Mouse (Mus musculus) CH12.LX (cell line): ENCODE measurements around the gene Nrm. TPM values are rescaled to one million over a fixed set of nuclear protein-coding genes. Genes with fewer than 3 reads are reported as not detected.

Experiments
- DNase-seq: peaks from one replicate; pipeline ENCODE4 v3.0.0-alpha.2; 2013; ENCODE audit errors: extremely low read depth
- H3K27ac ChIP-seq: 2 replicates; pipeline ENCODE4 v1.5.1; 2012; ENCODE audit warnings: low read depth, mild to moderate bottlenecking, control low read depth, moderate library complexity; ENCODE audit not compliant: insufficient read depth
- H3K27me3 ChIP-seq: replicated peaks from 2 replicates; pipeline ENCODE3; 2012; ENCODE audit warnings: inconsistent platforms
- H3K36me3 ChIP-seq, 2 experiments: replicated peaks in 1 of 2; 2 replicates each; pipeline versions ENCODE3 to v1.6.1; 2012; ENCODE audit warnings: inconsistent platforms in 1 of 2, low read length in 1 of 2, mild to moderate bottlenecking in 1 of 2, mixed read lengths in 1 of 2, moderate library complexity in 1 of 2; ENCODE audit not compliant: control insufficient read depth in 1 of 2, insufficient read depth in 1 of 2
- H3K4me1 ChIP-seq, 2 experiments: 2 replicates each; pipeline ENCODE4 v1.6.1; 2012; ENCODE audit warnings: inconsistent platforms in 1 of 2, moderate library complexity in 1 of 2; ENCODE audit not compliant: insufficient read depth in 2 of 2, control insufficient read depth in 1 of 2
- H3K4me2 ChIP-seq: 2 replicates; pipeline ENCODE4 v1.6.1; 2012; ENCODE audit warnings: low read depth, mild to moderate bottlenecking, control low read depth; ENCODE audit not compliant: poor library complexity, insufficient read depth, severe bottlenecking
- H3K4me3 ChIP-seq, 3 experiments: fragments of 150-350 bp in 1 of 3; sonication (generic) in 1 of 3; replicated peaks in 1 of 3; 2 replicates each; pipeline versions ENCODE3 to v1.5.1; 2011 to 2012; ENCODE audit warnings: low read depth in 2 of 3, low read length in 2 of 3, mild to moderate bottlenecking in 2 of 3, moderate library complexity in 2 of 3, control low read depth in 1 of 3, improper control_type of control experiment in 1 of 3, inconsistent platforms in 1 of 3, mixed read lengths in 1 of 3; ENCODE audit not compliant: poor library complexity in 1 of 3
- H3K79me2 ChIP-seq: replicated peaks from 2 replicates; pipeline ENCODE4 v1.6.1; 2012; ENCODE audit warnings: mild to moderate bottlenecking, moderate library complexity; ENCODE audit not compliant: control insufficient read depth, poor library complexity, insufficient read depth, severe bottlenecking; ENCODE audit errors: extremely low read depth
- H3K9ac ChIP-seq: 2 replicates; pipeline ENCODE4 v1.6.1; 2012; ENCODE audit warnings: low read depth, mild to moderate bottlenecking, control low read depth, moderate library complexity; ENCODE audit not compliant: insufficient read depth
- H3K9me3 ChIP-seq: replicated peaks from 2 replicates; pipeline ENCODE3; 2012; ENCODE audit warnings: low read length, inconsistent platforms, mixed read lengths
- CHD2 ChIP-seq: IDR thresholded peaks from 2 replicates; pipeline ENCODE4 v1.6.1; 2011; ENCODE audit warnings: low read length, improper control_type of control experiment
- CTCF ChIP-seq, 2 experiments: IDR thresholded peaks in 1 of 2; conservative IDR thresholded peaks in 1 of 2; 2 replicates each; pipeline ENCODE4 v1.5.1; 2011 to 2012; ENCODE audit warnings: low read depth in 2 of 2, low read length in 2 of 2, improper control_type of control experiment in 1 of 2, inconsistent platforms in 1 of 2, mild to moderate bottlenecking in 1 of 2, moderate library complexity in 1 of 2
- E2F4 ChIP-seq: IDR thresholded peaks from 2 replicates; pipeline ENCODE4 v1.6.1; 2011; ENCODE audit warnings: low read depth, low read length, improper control_type of control experiment; ENCODE audit not compliant: insufficient replicate concordance
- ELF1 ChIP-seq: IDR thresholded peaks from 2 replicates; pipeline ENCODE4 v1.6.1; 2014; ENCODE audit warnings: low read depth, mild to moderate bottlenecking, inconsistent platforms, low read length, improper control_type of control experiment
- GABPA ChIP-seq: IDR thresholded peaks from 2 replicates; pipeline ENCODE4 v1.6.1; 2012; ENCODE audit warnings: low read depth, low read length, improper control_type of control experiment, inconsistent platforms; ENCODE audit not compliant: insufficient replicate concordance
- HCFC1 ChIP-seq: IDR thresholded peaks from 2 replicates; pipeline ENCODE4 v1.6.1; 2012; ENCODE audit warnings: low read depth, mild to moderate bottlenecking, inconsistent platforms, low read length, improper control_type of control experiment
- IRF4 ChIP-seq: IDR thresholded peaks from 2 replicates; pipeline ENCODE4 v1.6.1; 2014; ENCODE audit warnings: low read depth, mild to moderate bottlenecking, inconsistent platforms, low read length, improper control_type of control experiment
- JUN ChIP-seq: IDR thresholded peaks from 2 replicates; pipeline ENCODE4 v1.6.1; 2011; ENCODE audit warnings: low read depth, mild to moderate bottlenecking, low read length, improper control_type of control experiment, moderate library complexity; ENCODE audit not compliant: insufficient read depth
- JUND ChIP-seq: conservative IDR thresholded peaks from 2 replicates; pipeline ENCODE4 v1.6.1; 2011; ENCODE audit warnings: low read depth, low read length, improper control_type of control experiment
- KAT2A ChIP-seq: IDR thresholded peaks from 2 replicates; pipeline ENCODE4 v1.6.1; 2012; ENCODE audit warnings: low read length, improper control_type of control experiment, inconsistent platforms; ENCODE audit not compliant: insufficient replicate concordance
- MAFK ChIP-seq: IDR thresholded peaks from 2 replicates; pipeline ENCODE4 v1.6.1; 2011; ENCODE audit warnings: low read length, improper control_type of control experiment; ENCODE audit not compliant: insufficient replicate concordance
- MXI1 ChIP-seq: IDR thresholded peaks from 2 replicates; pipeline ENCODE4 v1.6.1; 2011; ENCODE audit warnings: mild to moderate bottlenecking, low read depth, low read length, improper control_type of control experiment
- MYC ChIP-seq: IDR thresholded peaks from 2 replicates; pipeline ENCODE4 v1.6.1; 2011; ENCODE audit warnings: low read depth, mild to moderate bottlenecking, improper control_type of control experiment, low read length
- NELFE ChIP-seq: IDR thresholded peaks from 2 replicates; pipeline ENCODE4 v1.6.1; 2011; ENCODE audit warnings: low read depth, low read length, improper control_type of control experiment
- NRF1 ChIP-seq: IDR thresholded peaks from 2 replicates; pipeline ENCODE4 v1.6.1; 2014; ENCODE audit warnings: low read depth, mild to moderate bottlenecking, inconsistent platforms, low read length, improper control_type of control experiment, moderate library complexity
- PAX5 ChIP-seq: IDR thresholded peaks from 2 replicates; pipeline ENCODE4 v1.6.1; 2012; ENCODE audit warnings: low read length, inconsistent platforms, mixed read lengths
- RAD21 ChIP-seq: IDR thresholded peaks from 2 replicates; pipeline ENCODE4 v1.6.1; 2011; ENCODE audit warnings: low read depth, mild to moderate bottlenecking, low read length, improper control_type of control experiment, moderate library complexity
- SIN3A ChIP-seq: IDR thresholded peaks from 2 replicates; pipeline ENCODE4 v1.6.1; 2012; ENCODE audit warnings: low read length, improper control_type of control experiment, inconsistent platforms
- SMC3 ChIP-seq: IDR thresholded peaks from 2 replicates; pipeline ENCODE4 v1.6.1; 2011; ENCODE audit warnings: low read depth, low read length, improper control_type of control experiment
- TBP ChIP-seq: conservative IDR thresholded peaks from 2 replicates; pipeline ENCODE4 v1.6.1; 2011; ENCODE audit warnings: low read depth, low read length, improper control_type of control experiment
- TCF12 ChIP-seq: IDR thresholded peaks from 2 replicates; pipeline ENCODE4 v1.6.1; 2014; ENCODE audit warnings: low read depth, mild to moderate bottlenecking, inconsistent platforms, low read length, improper control_type of control experiment
- UBTF ChIP-seq: IDR thresholded peaks from 2 replicates; pipeline ENCODE4 v1.6.1; 2012; ENCODE audit warnings: low read depth, mild to moderate bottlenecking, inconsistent platforms, low read length, improper control_type of control experiment, moderate library complexity
- USF1 ChIP-seq: IDR thresholded peaks from 2 replicates; pipeline ENCODE4 v1.6.1; 2014; ENCODE audit warnings: low read depth, mild to moderate bottlenecking, inconsistent platforms, low read length, improper control_type of control experiment
- ZC3H11A ChIP-seq: IDR thresholded peaks from 2 replicates; pipeline ENCODE4 v1.6.1; 2012; ENCODE audit warnings: low read depth, mild to moderate bottlenecking, inconsistent platforms, low read length, improper control_type of control experiment
- ZMIZ1 ChIP-seq: IDR thresholded peaks from 2 replicates; pipeline ENCODE4 v1.6.1; 2012; ENCODE audit warnings: low read depth, mild to moderate bottlenecking, inconsistent platforms, low read length, improper control_type of control experiment
- ZNF384 ChIP-seq: IDR thresholded peaks from 2 replicates; pipeline ENCODE4 v1.6.1; 2012; ENCODE audit warnings: low read depth, low read length, improper control_type of control experiment, inconsistent platforms
- dilution Hi-C: fragments of 300-500 bp; cut with MboI; formaldehyde crosslinking; loops from 2 replicates; pipeline ENCODE4 v1.14.3; 2020; ENCODE audit warnings: low sequenced_read_pairs; ENCODE audit not compliant: extremely low pct_unique_long_range_greater_than_20kb, extremely low pct_ligation_motif_present
- in situ Hi-C: fragments of 300-500 bp; cut with MboI; formaldehyde crosslinking; loops from 3 replicates; pipeline ENCODE4 v1.14.3; 2019; ENCODE audit warnings: low sequenced_read_pairs, low pct_ligation_motif_present, low pct_unique_long_range_greater_than_20kb, mixed read lengths
- polyA plus RNA-seq: library from polyadenylated mRNA; unstranded; fragments of >175 nt; gene quantifications from 2 replicates; pipeline ENCODE4 v1.2.1, GENCODE M21; 2012; ENCODE audit warnings: low read depth; ENCODE audit not compliant: insufficient read length
- total RNA-seq, 2 experiments: library from RNA; depleted of rRNA; stranded (reverse); fragments of 300-350 nt in 1 of 2; fragments of >200 nt in 1 of 2; gene quantifications; 2 replicates each; pipeline ENCODE4 v1.2.3; 2012 to 2014

The Nrm gene
- total and polyA plus RNA-seq, 3 experiments = 12.1 to 16.7 (median 15.4) TPM

DNA sequence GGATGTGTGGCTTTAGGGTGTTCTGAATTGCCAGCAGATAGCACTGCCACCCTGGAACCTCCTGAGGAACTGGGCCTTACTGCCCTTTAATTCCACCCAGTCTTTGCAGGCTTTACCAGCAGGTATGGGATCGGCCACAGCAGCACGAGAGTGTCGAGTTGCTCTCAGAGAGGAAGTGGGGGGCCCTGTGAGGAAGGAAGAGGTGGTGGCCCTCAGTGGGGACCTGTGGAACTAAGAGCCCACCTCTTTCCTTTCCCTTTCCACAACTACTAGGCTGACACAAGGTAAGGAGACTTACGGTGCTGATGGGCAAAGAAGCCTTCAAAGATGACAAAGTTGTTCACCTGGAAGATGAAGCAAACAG, 42.9 kb downstream of the Nrm start:
- H3K4me2 ChIP-seq = no peak overlapping the region
- no peaks in the 10 kb centered on the region for H3K9me3 ChIP-seq
- no peak overlapping the region for H3K27ac ChIP-seq
- TF ChIP-seq JUN (no peak), IRF4 (no peak), USF1 (no peak), TBP (no peak), NELFE (no peak), SIN3A (no peak), GABPA (no peak), E2F4 (no peak), RAD21 (no peak), KAT2A (no peak), ELF1 (no peak)
- in situ Hi-C loops = no loop called here
- no peaks in the 10 kb centered on the region for H3K79me2 ChIP-seq
- H3K9ac ChIP-seq = no peak overlapping the region
- peaks cover 0 to 15% of the 10 kb centered on the region in 2 experiments; a peak in 3 of 4 replicates for H3K4me1 ChIP-seq
- H3K27me3 ChIP-seq = no peaks in the 10 kb centered on the region
- H3K4me3 ChIP-seq = no peak overlapping the region
- peaks cover 25 to 83% of the 10 kb centered on the region in 2 experiments for H3K36me3 ChIP-seq
- dilution Hi-C loops = no loop called here
- DNase-seq = no peak

DNA sequence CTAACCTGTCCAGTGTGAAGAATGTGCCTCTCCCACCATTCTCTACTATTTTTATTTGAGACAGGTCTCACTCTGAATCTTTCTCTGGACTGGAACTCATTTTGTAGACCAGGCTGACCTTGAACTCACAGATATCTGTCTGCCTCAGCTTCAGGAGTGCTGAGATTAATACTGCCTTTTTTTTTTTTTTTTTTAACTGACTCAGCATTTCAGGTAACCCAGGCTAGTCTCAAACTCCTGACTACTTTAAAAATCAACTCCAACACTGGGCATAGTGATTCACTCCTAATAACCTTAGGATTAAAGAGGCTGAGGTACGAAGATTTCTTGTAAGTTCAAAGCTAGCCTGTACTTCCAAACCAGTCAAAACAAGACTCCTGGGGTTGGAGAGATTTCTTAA, 44.5 kb downstream of the Nrm start:
- TF ChIP-seq PAX5 = no peak
- peak; percentile 81 for TF ChIP-seq MAFK
- Histone ChIP-seq H3K4me2 (no peak overlapping the region), H3K27ac (no peak overlapping the region), H3K9me3 (no peaks in the 10 kb centered on the region), H3K4me3 (no peak overlapping the region), H3K36me3 (peaks cover 21 to 71% of the 10 kb centered on the region in 2 experiments), H3K9ac (no peak overlapping the region), H3K27me3 (no peaks in the 10 kb centered on the region), H3K79me2 (no peaks in the 10 kb centered on the region), H3K4me1 (peaks cover 0 to 24% of the 10 kb centered on the region in 2 experiments; a peak in 3 of 4 replicates)
- DNase-seq = no peak
- dilution Hi-C loops (no loop called here), in situ Hi-C loops (no loop called here)

DNA sequence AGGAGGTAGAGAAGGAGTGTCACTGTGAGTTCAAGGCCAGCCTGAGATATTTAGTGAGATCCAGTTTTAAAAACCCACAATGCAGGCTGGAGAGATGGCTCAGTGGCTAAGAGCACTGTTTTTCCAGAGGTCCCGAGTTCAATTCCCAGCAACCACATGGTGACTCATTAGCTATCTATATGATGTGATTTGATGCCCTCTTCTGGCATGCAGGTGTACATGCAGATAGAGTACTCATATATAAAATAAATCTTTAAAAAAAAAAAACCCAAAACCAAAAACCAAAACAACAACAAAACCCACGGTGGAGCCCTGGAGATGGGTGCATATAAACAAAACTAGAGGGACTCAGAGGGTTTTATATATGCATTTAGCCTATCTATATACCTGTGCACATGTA, 46.5 kb downstream of the Nrm start:
- DNase-seq = no peak
- Histone ChIP-seq H3K4me1 (peaks cover 0 to 37% of the 10 kb centered on the region in 2 experiments; a peak in 3 of 4 replicates), H3K79me2 (no peaks in the 10 kb centered on the region), H3K4me3 (no peak overlapping the region), H3K27ac (no peak overlapping the region), H3K27me3 (no peaks in the 10 kb centered on the region), H3K4me2 (no peak overlapping the region), H3K36me3 (peaks cover 37 to 73% of the 10 kb centered on the region in 2 experiments), H3K9me3 (no peaks in the 10 kb centered on the region), H3K9ac (no peak overlapping the region)
- in situ Hi-C loops (no loop called here), dilution Hi-C loops (no loop called here)
- TF ChIP-seq KAT2A (no peak), TCF12 (no peak), JUND (peak; percentile 75), RAD21 (peak; percentile 47), MXI1 (no peak), JUN (peak; percentile 34; the same call in 1 of the 2 replicates), MYC (peak; percentile 73), ZMIZ1 (no peak), NRF1 (no peak), ZC3H11A (no peak), HCFC1 (no peak), ZNF384 (peak; percentile 74), CHD2 (no peak), UBTF (no peak), CTCF (conservative IDR thresholded peaks at IDR 0.05 in 1 of 2, IDR thresholded peaks at IDR 0.05 in 1 of 2; ENCODE audit: low read depth in 2 of 2, low read length in 2 of 2) (peak in 1 of 2 experiments; percentile 54; a peak in 2 of 4 replicates), SMC3 (peak; percentile 24; the same call in 1 of the 2 replicates)
